9 mouse cellular contexts compared by ENCODE assay signal in the genomic region with DNA sequence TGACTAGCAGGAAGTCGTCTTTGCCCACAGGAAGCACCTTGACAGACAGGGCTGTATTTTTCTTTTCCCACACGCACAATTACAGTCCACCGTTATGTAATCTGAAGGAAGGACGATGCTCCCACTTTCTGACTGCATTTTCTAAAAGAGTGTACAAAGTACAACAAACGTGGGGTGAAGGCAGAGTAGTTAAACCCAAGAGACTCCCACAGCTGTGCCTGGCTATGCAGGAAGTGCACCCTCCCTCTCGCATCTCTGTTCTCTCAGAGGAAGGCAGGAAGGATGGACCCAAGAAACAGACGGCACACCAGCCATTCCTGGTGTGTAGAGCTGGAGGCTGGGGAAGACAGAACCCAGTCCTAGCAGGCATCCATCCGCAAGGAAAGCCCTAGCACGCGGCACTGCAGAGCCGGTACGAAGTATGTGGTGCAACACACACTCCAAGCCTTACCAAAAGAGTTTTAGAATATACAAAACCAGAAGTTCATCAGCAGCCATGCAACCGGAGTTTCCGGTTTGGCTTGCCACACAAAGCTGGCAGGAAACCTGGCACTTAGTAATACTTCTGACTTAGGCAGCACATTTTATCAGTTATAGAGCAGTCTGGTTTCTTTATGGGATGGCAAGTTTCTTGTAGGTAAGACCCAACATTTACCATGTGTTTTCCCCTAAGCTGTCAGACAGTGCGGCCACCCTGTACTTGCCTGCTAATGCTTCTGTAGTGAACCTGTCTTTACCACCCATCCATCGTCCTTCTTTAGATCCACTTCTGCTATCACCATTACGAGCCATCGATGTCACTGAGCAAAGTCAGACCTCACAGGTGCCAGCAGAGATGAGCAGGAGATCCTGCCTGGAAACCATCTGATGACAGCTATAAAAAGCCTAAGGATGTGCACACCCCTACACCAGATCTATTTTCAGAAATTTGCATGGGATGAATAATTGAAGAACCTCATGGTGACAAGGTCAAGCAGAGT. TPM values are rescaled to one million over a fixed set of nuclear protein-coding genes. Genes with fewer than 3 reads are reported as not detected.
DNase-seq lines count a peak whose midpoint lies in the region; ATAC-seq lines count a peak whose summit lies in the region.
"Had no signal": no experiment of that assay in that cellular context is flagged by ENCODE, and none has a peak within 500 bp of the region (broad histone marks: within the 10 kb centered on the region; RNA-seq: fewer than 3 reads in every experiment).

No protein-coding gene starts in this region.

- DNase-seq in hindbrain, embryonic 14.5 days (ENCODE audit: low spot score), result no peak
- DNase-seq in hindbrain, embryonic 10.5 days (ENCODE audit: low spot score), result no peak
- peak; percentile 56 for DNase-seq in CD4-positive, CD25-positive, alpha-beta regulatory T cell, adult 2 months (ENCODE audit: low read depth, low spot score)
- peak; percentile 41 to 47 for DNase-seq in lung, postnatal 4 days
- no peak for DNase-seq in MN1 (ENCODE audit: low spot score)
- DNase-seq in adrenal gland, adult 8-10 months, result no peak
- DNase-seq in embryo, embryonic 11 days, result no peak

- peaks cover 53% of the 10 kb centered on the region for H3K36me3 ChIP-seq in hindbrain, embryonic 14.5 days (replicated peaks; ENCODE audit: control insufficient read depth, insufficient read depth)
- peaks cover 31% of the 10 kb centered on the region for H3K36me3 ChIP-seq in hindbrain, embryonic 10.5 days
- peaks cover 32% of the 10 kb centered on the region for H3K36me3 ChIP-seq in heart, embryonic 16.5 days (ENCODE audit: control insufficient read depth, insufficient read depth)

- H3K4me1 ChIP-seq in hindbrain, embryonic 14.5 days (replicated peaks; ENCODE audit: control insufficient read depth, insufficient read depth, low read length), result peaks cover 11% of the 10 kb centered on the region; the same call in 1 of the 2 replicates
- H3K4me1 ChIP-seq in hindbrain, embryonic 10.5 days (replicated peaks), result 0 out of 2 replicates have a peak, but pooled peaks cover 4% of the 10 kb centered on the region
- H3K4me1 ChIP-seq in heart, embryonic 16.5 days (ENCODE audit: control insufficient read depth, insufficient read depth, low read length), result peaks cover 5% of the 10 kb centered on the region; the same call in 1 of the 2 replicates

- H3K27me3 ChIP-seq in hindbrain, embryonic 14.5 days (ENCODE audit: control insufficient read depth, insufficient read depth, low read length), result no peaks in the 10 kb centered on the region
- no peaks in the 10 kb centered on the region for H3K27me3 ChIP-seq in hindbrain, embryonic 10.5 days (ENCODE audit: insufficient read depth, poor library complexity, severe bottlenecking)
- H3K27me3 ChIP-seq in heart, embryonic 16.5 days (ENCODE audit: control insufficient read depth, insufficient read depth, low read length), result no peaks in the 10 kb centered on the region
- H3K27me3 ChIP-seq: Patski had no signal

- no peak overlapping the region for H3K4me3 ChIP-seq in hindbrain, embryonic 14.5 days (replicated peaks; ENCODE audit: low read length)
- no peak overlapping the region for H3K4me3 ChIP-seq in hindbrain, embryonic 10.5 days
- H3K4me3 ChIP-seq in heart, embryonic 16.5 days (ENCODE audit: low read length), result no peak overlapping the region

- no peak overlapping the region for H3K4me2 ChIP-seq in hindbrain, embryonic 14.5 days (replicated peaks)
- H3K4me2 ChIP-seq in heart, embryonic 16.5 days (ENCODE audit: low read depth, low read length), result peak overlapping the region; percentile 1; the same call in 1 of the 2 replicates

- H3K27ac ChIP-seq in hindbrain, embryonic 14.5 days, result peak overlapping the region; percentile 34; the same call in 1 of the 2 replicates
- H3K27ac ChIP-seq in hindbrain, embryonic 10.5 days, result no peak overlapping the region
- H3K27ac ChIP-seq in heart, embryonic 16.5 days (ENCODE audit: low read length), result peak overlapping the region; percentile 36; the same call in 1 of the 2 replicates

- WGBS in hindbrain, embryonic 14.5 days, result 82% methylated on average over 18 of the region's 18 CpGs
- 84% methylated on average over 18 of the region's 18 CpGs for WGBS in hindbrain, embryonic 10.5 days
- WGBS in heart, embryonic 16.5 days, result 60% methylated on average over 18 of the region's 18 CpGs

- H3K9me3 ChIP-seq in hindbrain, embryonic 14.5 days (ENCODE audit: control insufficient read depth, low read length), result no peaks in the 10 kb centered on the region
- H3K9me3 ChIP-seq in hindbrain, embryonic 10.5 days, result no peaks in the 10 kb centered on the region
- no peaks in the 10 kb centered on the region for H3K9me3 ChIP-seq in heart, embryonic 16.5 days (replicated peaks; ENCODE audit: control insufficient read depth, low read length)

- no peak overlapping the region for H3K9ac ChIP-seq in hindbrain, embryonic 14.5 days
- no peak overlapping the region for H3K9ac ChIP-seq in heart, embryonic 16.5 days (ENCODE audit: low read length)

- no peak; the same call in 1 of the 2 replicates for ATAC-seq in hindbrain, embryonic 14.5 days (ENCODE audit: low FRiP score)
- peak; percentile 63; the same call in 1 of the 2 replicates for ATAC-seq in heart, embryonic 16.5 days (replicated peaks; ENCODE audit: extremely low read depth, insufficient read depth, low FRiP score)
- ATAC-seq: Patski had no signal

RNA-seq across cellular contexts. Expression of gene Ap1s3, which starts 39.7 kb away (rescaled TPM):
- 0.20 and 0.35 TPM in 2 replicates for polyA plus RNA-seq in hindbrain, embryonic 14.5 days (2014; fragmentation: Nextera tagmentation; extraction: Ambion mirVana)
- polyA plus RNA-seq in hindbrain, embryonic 10.5 days (2016; fragmentation: Nextera tagmentation; extraction: Ambion mirVana), result 0.12 and 0.30 TPM in 2 replicates
- 0.11 and 0.27 TPM in 2 replicates for polyA plus RNA-seq in heart, embryonic 16.5 days (2015; fragmentation: Nextera tagmentation; extraction: Ambion mirVana)
- total RNA-seq in adrenal gland, adult 8-10 months (2022), result 1 to 10 TPM in 2 of 4 experiments, under 1 TPM in 2; 0.67 to 1.2 (median 0.96) TPM

Comparison
In these comparisons a context has a peak if more than half of its experiments do, and no peak if none do; other contexts are left out.
1. DNase-seq: peak in CD4-positive, CD25-positive, alpha-beta regulatory T cell, adult 2 months (single experiment) and lung, postnatal 4 days (2 of 2); none in hindbrain, embryonic 14.5 days (single experiment), hindbrain, embryonic 10.5 days (single experiment), MN1 (single experiment), adrenal gland, adult 8-10 months (single experiment) and embryo, embryonic 11 days (single experiment).